Mouse (Mus musculus): ENCODE data around the gene Cd164. TPM values are rescaled to one million over a fixed set of nuclear protein-coding genes. Genes with fewer than 3 reads are reported as not detected.

Cd164 gene
- total RNA-seq, 2 experiments from 2014 or later, result 66.5 to 67.8 TPM

GRCm38 (mm10) chr10:41480938-41481880 lies 38.0 kb upstream of the Cd164 start:
- H3K4me3 ChIP-seq, result no peak overlapping the region
- DNase-seq (ENCODE audit: extremely low spot score in 1 of 2, low spot score in 2 of 2), result no peak
- TF ChIP-seq CTCF (IDR thresholded peaks at IDR 0.05), result no peak
- no peak overlapping the region for H3K27ac ChIP-seq
- intact Hi-C loops (cut with DNase I), result no loop called here

- intact Hi-C loops (cut with DNase I), result no loop called here
- Histone ChIP-seq H3K4me3 (no peak overlapping the region), H3K27ac (no peak overlapping the region)
- no peak for TF ChIP-seq CTCF (IDR thresholded peaks at IDR 0.05)
- DNase-seq (ENCODE audit: extremely low spot score in 1 of 2, low spot score in 2 of 2), result no peak
Observed at GRCm38 (mm10) chr10:41482446-41482845, 36.8 kb upstream of the Cd164 start.

GRCm38 (mm10) chr10:41485778-41486177 lies 33.4 kb upstream of the Cd164 start:
- intact Hi-C loops (cut with DNase I), result no loop called here
- no peak overlapping the region for H3K4me3 ChIP-seq
- TF ChIP-seq CTCF (IDR thresholded peaks at IDR 0.05), result no peak
- no peak for DNase-seq (ENCODE audit: extremely low spot score in 1 of 2, low spot score in 2 of 2)
- no peak overlapping the region for H3K27ac ChIP-seq

- DNase-seq (ENCODE audit: extremely low spot score in 1 of 2, low spot score in 2 of 2), result no peak
- no peak overlapping the region for H3K4me3 ChIP-seq
- intact Hi-C loops (cut with DNase I), result no loop called here
Observed at GRCm38 (mm10) chr10:41486506-41487170, 32.6 kb upstream of the Cd164 start.

GRCm38 (mm10) chr10:41488877-41489276 lies 30.3 kb upstream of the Cd164 start:
- Histone ChIP-seq H3K27ac (no peak overlapping the region), H3K4me3 (peak overlapping the region; percentile 80; the same call in 1 of the 2 replicates)
- TF ChIP-seq CTCF (IDR thresholded peaks at IDR 0.05), result no peak
- intact Hi-C loops (cut with DNase I), result no loop called here
- DNase-seq (ENCODE audit: extremely low spot score in 1 of 2, low spot score in 2 of 2), result no peak

More at GRCm38 (mm10) chr10:41486506-41487170, 32.6 kb upstream of the Cd164 start:
- no peak overlapping the region for H3K27ac ChIP-seq
- TF ChIP-seq CTCF (IDR thresholded peaks at IDR 0.05), result no peak

GRCm38 (mm10) chr10:41489294-41489693 lies 29.9 kb upstream of the Cd164 start:
- Histone ChIP-seq H3K27ac (no peak overlapping the region), H3K4me3 (peak overlapping the region; percentile 80)
- intact Hi-C loops (cut with DNase I), result no loop called here
- DNase-seq (ENCODE audit: extremely low spot score in 1 of 2, low spot score in 2 of 2), result no peak
- no peak for TF ChIP-seq CTCF (IDR thresholded peaks at IDR 0.05)

- intact Hi-C loops (cut with DNase I), result loop anchor here (1.0 kb wide), 1 partner anchor 13 kb away; no protein-coding TSS in a partner anchor
- peak within 1 kb of the TSS; percentile 80 for H3K4me3 ChIP-seq
- peak; percentile 93 to 94 for DNase-seq (ENCODE audit: extremely low spot score in 1 of 2, low spot score in 2 of 2)
- H3K27ac ChIP-seq, result peak within 1 kb of the TSS; percentile 84
- peak; percentile 5 for TF ChIP-seq CTCF (IDR thresholded peaks at IDR 0.05)
Observed at GRCm38 (mm10) chr10:41489708-41490517, 29.3 kb upstream of the Cd164 start, which contains the start of the genes Smpd2 and Ppil6. TSS of gene Smpd2 (minus strand) at chr10:41490369. TSS of gene Ppil6 (plus strand) at chr10:41490439.

GRCm38 (mm10) chr10:41490518-41490873 lies 28.7 kb upstream of the Cd164 start:
- no peak for DNase-seq (ENCODE audit: extremely low spot score in 1 of 2, low spot score in 2 of 2)
- H3K4me3 ChIP-seq, result peak overlapping the region; percentile 80
- intact Hi-C loops (cut with DNase I), result loop anchor here (1.0 kb wide), 1 partner anchor 13 kb away; no protein-coding TSS in a partner anchor
- H3K27ac ChIP-seq, result peak overlapping the region; percentile 83
- TF ChIP-seq CTCF (IDR thresholded peaks at IDR 0.05), result no peak

- Histone ChIP-seq H3K27ac (no peak overlapping the region), H3K4me3 (peak overlapping the region; percentile 80)
- intact Hi-C loops (cut with DNase I), result no loop called here
- DNase-seq (ENCODE audit: extremely low spot score in 1 of 2, low spot score in 2 of 2), result no peak
- TF ChIP-seq CTCF (IDR thresholded peaks at IDR 0.05), result no peak
Observed at GRCm38 (mm10) chr10:41491111-41491510, 28.1 kb upstream of the Cd164 start.

- Histone ChIP-seq H3K27ac (no peak overlapping the region; the same call in 1 of the 2 replicates), H3K4me3 (no peak overlapping the region)
- DNase-seq (ENCODE audit: extremely low spot score in 1 of 2, low spot score in 2 of 2), result no peak
- TF ChIP-seq CTCF (IDR thresholded peaks at IDR 0.05), result no peak
- intact Hi-C loops (cut with DNase I), result loop anchor here (10.0 kb wide), 1 partner anchor 496 kb away; no protein-coding TSS in a partner anchor
Observed at GRCm38 (mm10) chr10:41500941-41501340, 18.3 kb upstream of the Cd164 start.

GRCm38 (mm10) chr10:41504996-41505395 lies 14.2 kb upstream of the Cd164 start:
- no peak overlapping the region for H3K4me3 ChIP-seq
- no peak overlapping the region for H3K27ac ChIP-seq
- no peak for TF ChIP-seq CTCF (IDR thresholded peaks at IDR 0.05)
- intact Hi-C loops (cut with DNase I), result loop anchor here (10.0 kb wide), 1 partner anchor 500 kb away; no protein-coding TSS in a partner anchor
- no peak for DNase-seq (ENCODE audit: extremely low spot score in 1 of 2, low spot score in 2 of 2)

Data from left cerebral cortex, adult 2 months (tissue).